Mouse (Mus musculus): Measurements from ENCODE around the gene Slco3a1. TPM values are rescaled to one million over a fixed set of nuclear protein-coding genes. Genes with fewer than 3 reads are reported as not detected.

Gene Slco3a1
- polyA plus RNA-seq, 1 experiment from 2014 or later, result 42.8 TPM

DNA sequence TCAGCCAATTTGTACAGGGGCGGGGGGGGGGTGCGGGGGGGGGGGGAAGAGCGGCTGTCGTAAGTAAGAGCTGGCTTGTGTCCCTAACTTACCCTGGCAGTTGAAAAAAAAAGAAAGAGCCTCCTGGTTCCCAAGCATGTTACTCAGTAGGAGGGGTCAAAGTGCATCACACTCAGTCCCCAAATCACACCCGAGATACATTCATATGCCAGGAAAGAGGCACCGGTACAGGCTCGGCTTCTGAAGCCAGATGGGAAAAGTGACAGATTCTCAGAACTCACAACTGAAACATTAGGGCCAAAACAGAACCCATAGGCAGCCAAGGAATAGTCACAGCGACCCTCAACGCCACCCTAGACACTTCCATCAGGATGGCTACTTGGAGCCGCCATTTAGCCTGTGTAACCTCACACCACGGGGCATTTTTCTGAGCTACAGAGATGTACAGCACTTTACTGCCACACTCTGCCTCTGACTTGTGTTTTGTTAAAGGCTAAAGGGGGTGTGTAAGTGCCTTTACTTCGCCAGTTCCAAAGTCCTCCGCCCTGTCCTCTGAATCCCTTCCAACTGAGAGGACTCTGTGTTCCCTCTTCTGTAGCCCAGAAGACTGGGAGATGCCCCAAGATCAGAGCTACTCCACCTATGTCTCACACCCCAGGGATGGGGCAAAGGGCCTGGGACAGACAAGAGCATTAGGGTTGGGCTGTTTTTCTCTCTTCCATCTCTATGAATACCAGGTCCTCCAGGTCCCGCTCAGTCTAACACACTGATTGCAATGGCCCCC lies 179.2 kb downstream of the Slco3a1 start:
- Histone ChIP-seq H3K4me2 (replicated peaks; ENCODE audit: low read depth, low read length) (no peak overlapping the region), H3K9me3 (ENCODE audit: low read length) (no peaks in the 10 kb centered on the region), H3K4me3 (ENCODE audit: low read depth, low read length) (no peak overlapping the region), H3K4me1 (ENCODE audit: insufficient read depth, low read depth, low read length) (no peaks in the 10 kb centered on the region), H3K36me3 (ENCODE audit: insufficient read depth, low read length) (no peaks in the 10 kb centered on the region), H3K27ac (ENCODE audit: low read length) (no peak overlapping the region), H3K27me3 (replicated peaks; ENCODE audit: insufficient read depth, low read length) (no peaks in the 10 kb centered on the region), H3K9ac (replicated peaks; ENCODE audit: low read depth) (no peak overlapping the region)
- 71% methylated on average over 14 of the region's 14 CpGs for WGBS
- ATAC-seq (no peak), DNase-seq (ENCODE audit: low spot score) (no peak)
- TF ChIP-seq CTCF (IDR thresholded peaks at IDR 0.05) (no peak), EP300 (IDR thresholded peaks at IDR 0.05) (no peak)

DNA sequence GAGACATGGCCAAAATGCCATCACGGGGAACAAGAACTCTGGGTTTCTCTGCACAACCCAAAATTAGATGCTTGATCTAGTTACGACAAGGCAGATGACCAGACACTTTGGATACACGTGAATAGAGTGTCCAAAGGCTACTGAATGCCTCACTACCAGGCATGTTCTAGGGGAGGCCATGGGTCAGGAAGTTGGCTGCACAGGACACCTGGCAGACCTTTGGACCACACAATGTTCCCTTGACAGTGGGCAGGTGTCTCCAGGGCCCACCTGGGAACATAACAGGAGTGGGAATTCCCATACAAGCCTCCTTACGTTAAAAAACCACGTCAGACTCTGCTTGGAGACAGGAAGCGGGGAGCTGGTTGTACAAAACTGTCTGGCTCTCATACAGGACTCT lies 181.5 kb downstream of the Slco3a1 start:
- no peaks in the 10 kb centered on the region for H3K36me3 ChIP-seq (ENCODE audit: insufficient read depth, low read length)
- no peak overlapping the region for H3K27ac ChIP-seq (ENCODE audit: low read length)
- DNase-seq (ENCODE audit: low spot score), result no peak
- no peak for ATAC-seq
- no peak overlapping the region for H3K4me3 ChIP-seq (ENCODE audit: low read depth, low read length)
- TF ChIP-seq CTCF (IDR thresholded peaks at IDR 0.05), result no peak
- H3K4me1 ChIP-seq (ENCODE audit: insufficient read depth, low read depth, low read length), result no peaks in the 10 kb centered on the region
- no peak overlapping the region for H3K9ac ChIP-seq (replicated peaks; ENCODE audit: low read depth)
- no peaks in the 10 kb centered on the region for H3K27me3 ChIP-seq (replicated peaks; ENCODE audit: insufficient read depth, low read length)
- no peaks in the 10 kb centered on the region for H3K9me3 ChIP-seq (ENCODE audit: low read length)
- 79% methylated on average over 6 of the region's 6 CpGs for WGBS
- no peak overlapping the region for H3K4me2 ChIP-seq (replicated peaks; ENCODE audit: low read depth, low read length)

DNA sequence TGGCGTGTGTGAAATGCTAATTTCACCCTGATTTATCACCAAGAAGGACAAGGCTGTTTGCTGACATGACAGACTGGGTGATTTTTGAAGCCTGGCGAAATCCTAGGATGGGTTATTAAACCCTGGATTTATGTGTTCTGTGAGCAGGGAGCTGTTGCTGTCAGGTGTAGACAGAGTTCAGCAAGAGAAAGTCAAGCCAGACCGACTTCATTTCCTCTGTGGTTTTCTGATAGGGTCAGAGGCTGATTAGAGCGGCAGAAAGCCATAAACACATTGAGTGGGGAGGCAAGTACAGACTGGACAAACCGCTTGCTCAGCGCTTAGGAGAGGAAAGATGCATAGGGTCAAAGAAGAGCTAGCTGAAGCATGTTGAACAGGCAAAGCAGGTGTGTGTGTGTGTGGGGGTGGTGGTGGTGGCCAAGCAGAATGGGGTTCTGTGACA lies 182.4 kb downstream of the Slco3a1 start:
- Histone ChIP-seq H3K4me2 (replicated peaks; ENCODE audit: low read depth, low read length) (no peak overlapping the region), H3K27ac (ENCODE audit: low read length) (no peak overlapping the region), H3K9me3 (ENCODE audit: low read length) (no peaks in the 10 kb centered on the region), H3K36me3 (ENCODE audit: insufficient read depth, low read length) (no peaks in the 10 kb centered on the region), H3K9ac (replicated peaks; ENCODE audit: low read depth) (no peak overlapping the region), H3K4me3 (ENCODE audit: low read depth, low read length) (no peak overlapping the region), H3K27me3 (replicated peaks; ENCODE audit: insufficient read depth, low read length) (no peaks in the 10 kb centered on the region), H3K4me1 (ENCODE audit: insufficient read depth, low read depth, low read length) (no peaks in the 10 kb centered on the region)
- ATAC-seq (no peak), DNase-seq (ENCODE audit: low spot score) (no peak)
- WGBS, result 54% methylated on average over 6 of the region's 6 CpGs
- TF ChIP-seq EP300 (IDR thresholded peaks at IDR 0.05), result no peak
- no peak for TF ChIP-seq CTCF (IDR thresholded peaks at IDR 0.05)

DNA sequence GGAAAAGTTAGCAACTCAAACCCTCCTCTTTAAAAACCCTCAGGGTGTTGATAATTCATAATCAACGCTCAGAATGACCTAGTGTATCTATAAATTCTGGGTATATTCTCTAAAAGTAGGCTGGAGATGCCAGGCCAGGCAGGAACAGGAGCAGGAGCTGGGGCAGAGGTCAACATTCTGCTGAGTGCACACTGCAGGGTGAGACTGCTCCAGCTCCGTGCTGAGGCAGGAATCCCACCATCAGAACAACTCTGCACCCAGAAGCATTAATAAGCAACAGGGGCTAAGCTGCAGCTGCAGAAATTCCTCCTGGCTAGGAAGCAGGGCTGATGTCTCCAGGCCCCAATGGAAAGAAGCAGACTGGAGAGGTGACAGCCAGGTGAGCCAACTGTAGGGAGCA lies 182.9 kb downstream of the Slco3a1 start:
- H3K4me2 ChIP-seq (replicated peaks; ENCODE audit: low read depth, low read length), result no peak overlapping the region
- no peak overlapping the region for H3K27ac ChIP-seq (ENCODE audit: low read length)
- no peaks in the 10 kb centered on the region for H3K36me3 ChIP-seq (ENCODE audit: insufficient read depth, low read length)
- 19% methylated on average over 2 of the region's 2 CpGs for WGBS
- H3K4me3 ChIP-seq (ENCODE audit: low read depth, low read length), result no peak overlapping the region
- H3K27me3 ChIP-seq (replicated peaks; ENCODE audit: insufficient read depth, low read length), result no peaks in the 10 kb centered on the region
- TF ChIP-seq CTCF (IDR thresholded peaks at IDR 0.05), result no peak
- no peak for TF ChIP-seq EP300 (IDR thresholded peaks at IDR 0.05)
- DNase-seq (ENCODE audit: low spot score), result no peak
- no peaks in the 10 kb centered on the region for H3K4me1 ChIP-seq (ENCODE audit: insufficient read depth, low read depth, low read length)
- no peak overlapping the region for H3K9ac ChIP-seq (replicated peaks; ENCODE audit: low read depth)
- ATAC-seq, result no peak
- H3K9me3 ChIP-seq (ENCODE audit: low read length), result no peaks in the 10 kb centered on the region

DNA sequence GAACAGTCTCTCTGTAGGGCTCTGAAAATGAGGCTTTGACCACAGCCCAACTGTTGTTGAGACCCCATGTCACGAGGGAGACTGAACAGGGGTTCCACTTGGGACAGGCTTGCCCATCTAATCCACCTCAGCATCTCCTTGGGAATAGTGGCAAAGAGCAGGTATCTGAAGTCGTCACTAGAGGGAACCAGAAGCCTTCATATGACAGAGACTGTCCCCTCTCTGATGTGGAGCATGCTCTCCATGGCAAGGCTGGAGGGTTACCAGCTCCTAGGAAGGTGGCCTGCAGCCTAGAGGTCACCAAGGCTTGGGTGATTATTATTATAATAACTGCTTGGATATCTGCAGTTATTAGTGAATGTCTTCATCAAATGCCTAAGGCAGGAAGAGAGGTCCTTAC lies 183.4 kb downstream of the Slco3a1 start:
- WGBS, result 19% methylated on average over 2 of the region's 2 CpGs
- TF ChIP-seq EP300 (IDR thresholded peaks at IDR 0.05), result no peak
- TF ChIP-seq CTCF (IDR thresholded peaks at IDR 0.05), result peak; percentile 89

DNA sequence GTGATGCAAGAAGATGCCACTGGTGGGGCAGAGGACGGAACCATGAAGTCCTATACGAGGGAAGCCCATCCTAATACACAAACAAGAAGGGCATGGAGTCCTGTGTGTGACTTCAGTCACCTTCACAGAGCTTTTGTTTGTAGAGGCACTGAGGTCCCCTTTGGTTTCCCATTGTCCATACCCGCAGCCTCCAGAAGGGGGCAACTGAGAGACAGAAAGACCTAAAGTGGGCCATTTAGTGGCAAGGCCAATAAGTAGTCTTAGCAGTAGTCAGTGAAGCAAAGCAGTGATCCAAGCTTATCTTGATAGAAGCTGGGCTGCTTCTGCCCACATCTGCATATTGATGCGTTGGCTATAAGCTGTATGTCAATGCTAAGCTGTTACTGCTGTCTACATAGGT lies 184.9 kb downstream of the Slco3a1 start:
- no peak for ATAC-seq
- Histone ChIP-seq H3K4me2 (replicated peaks; ENCODE audit: low read depth, low read length) (no peak overlapping the region), H3K27ac (ENCODE audit: low read length) (no peak overlapping the region), H3K9me3 (ENCODE audit: low read length) (no peaks in the 10 kb centered on the region), H3K9ac (replicated peaks; ENCODE audit: low read depth) (no peak overlapping the region), H3K36me3 (ENCODE audit: insufficient read depth, low read length) (no peaks in the 10 kb centered on the region), H3K4me1 (ENCODE audit: insufficient read depth, low read depth, low read length) (no peaks in the 10 kb centered on the region), H3K27me3 (replicated peaks; ENCODE audit: insufficient read depth, low read length) (no peaks in the 10 kb centered on the region), H3K4me3 (ENCODE audit: low read depth, low read length) (no peak overlapping the region)
- peak; percentile 28 for DNase-seq (ENCODE audit: low spot score)
- peak; percentile 69 for TF ChIP-seq CTCF (IDR thresholded peaks at IDR 0.05)
- TF ChIP-seq EP300 (IDR thresholded peaks at IDR 0.05), result no peak
- WGBS, result 69% methylated on average over 4 of the region's 4 CpGs

More for the DNA sequence above, 183.4 kb downstream of the Slco3a1 start:
- Histone ChIP-seq H3K4me3 (ENCODE audit: low read depth, low read length) (no peak overlapping the region), H3K27me3 (replicated peaks; ENCODE audit: insufficient read depth, low read length) (no peaks in the 10 kb centered on the region), H3K9ac (replicated peaks; ENCODE audit: low read depth) (no peak overlapping the region), H3K36me3 (ENCODE audit: insufficient read depth, low read length) (no peaks in the 10 kb centered on the region), H3K9me3 (ENCODE audit: low read length) (no peaks in the 10 kb centered on the region), H3K4me2 (replicated peaks; ENCODE audit: low read depth, low read length) (no peak overlapping the region), H3K27ac (ENCODE audit: low read length) (no peak overlapping the region), H3K4me1 (ENCODE audit: insufficient read depth, low read depth, low read length) (no peaks in the 10 kb centered on the region)
- peak; percentile 76 for ATAC-seq
- DNase-seq (ENCODE audit: low spot score), result peak; percentile 78

All from lung, postnatal 0 days (tissue).